Mouse (Mus musculus) brown adipose tissue, adult 24 weeks (tissue): Measurements from ENCODE around the gene Gm10490. TPM values are rescaled to one million over a fixed set of nuclear protein-coding genes. Genes with fewer than 3 reads are reported as not detected.

Source experiments
- H3K27ac ChIP-seq: fragments of 200-500 bp; replicated peaks from 2 replicates; pipeline ENCODE4 v1.5.1; 2012; ENCODE audit warnings: low read depth, mild to moderate bottlenecking, low read length
- H3K4me1 ChIP-seq: fragments of 200-500 bp; 2 replicates; pipeline ENCODE4 v1.6.1; 2012; ENCODE audit warnings: low read length, mixed read lengths; ENCODE audit not compliant: control insufficient read depth, insufficient read depth, insufficient read length
- H3K4me3 ChIP-seq: fragments of 200-500 bp; 2 replicates; pipeline ENCODE4 v1.5.1; 2012; ENCODE audit warnings: low read depth, mild to moderate bottlenecking, low read length, moderate library complexity; ENCODE audit not compliant: insufficient read depth
- polyA plus RNA-seq: library from polyadenylated mRNA; stranded (reverse); fragments of >200 nt; gene quantifications from 2 replicates; pipeline ENCODE4 v1.2.4, GENCODE M21; 2012; ENCODE audit not compliant: missing spikeins, insufficient read depth, insufficient read length

The Gm10490 gene
- polyA plus RNA-seq, 1 experiment, result not detected

GRCm38 (mm10) chrX:7950091-7950490 is 40.7 kb downstream of the Gm10490 start:
- Histone ChIP-seq H3K4me3 (no peak overlapping the region), H3K27ac (no peak overlapping the region), H3K4me1 (peaks cover 4% of the 10 kb centered on the region; the same call in 1 of the 2 replicates)

- Histone ChIP-seq H3K4me1 (no peaks in the 10 kb centered on the region), H3K27ac (no peak overlapping the region), H3K4me3 (no peak overlapping the region)
Measured at GRCm38 (mm10) chrX:7958868-7959267, 49.5 kb downstream of the Gm10490 start.

Other genes starting within 250 kb of the Gm10490 start
- gene Plp2, start 238.2 kb upstream of the Gm10490 start, polyA plus RNA-seq, result 27.0 and 31.6 TPM in 2 replicates
- 2.9 and 3.4 TPM in 2 replicates for gene Magix, start 228.3 kb upstream of the Gm10490 start, polyA plus RNA-seq
- 17.4 and 24.4 TPM in 2 replicates for gene Gpkow, start 212.4 kb upstream of the Gm10490 start, polyA plus RNA-seq
- 41.8 and 42.4 TPM in 2 replicates for gene Wdr45, start 195.2 kb upstream of the Gm10490 start, polyA plus RNA-seq
- gene Gm45208, start 187.3 kb upstream of the Gm10490 start, polyA plus RNA-seq, result 4.0 TPM in 1 of 2 replicates, not detected in the other
- 10.2 and 10.8 TPM in 2 replicates for gene Praf2, start 181.1 kb upstream of the Gm10490 start, polyA plus RNA-seq
- not detected in 2 replicates for gene Ccdc120, start 158.6 kb upstream of the Gm10490 start, polyA plus RNA-seq
- gene Tfe3, start 147.0 kb upstream of the Gm10490 start, polyA plus RNA-seq, result 22.3 and 27.5 TPM in 2 replicates
- 18.6 and 19.2 TPM in 2 replicates for gene Gripap1, start 119.8 kb upstream of the Gm10490 start, polyA plus RNA-seq
- gene Kcnd1, start 87.3 kb upstream of the Gm10490 start, polyA plus RNA-seq, result 0.21 TPM in 1 of 2 replicates, not detected in the other
- gene Otud5, start 68.2 kb upstream of the Gm10490 start, polyA plus RNA-seq, result 14.1 and 23.4 TPM in 2 replicates
- gene Pim2, start 31.3 kb upstream of the Gm10490 start, polyA plus RNA-seq, result 1.7 and 2.0 TPM in 2 replicates
- gene Slc35a2, start 25.5 kb upstream of the Gm10490 start, polyA plus RNA-seq, result 9.2 and 15.3 TPM in 2 replicates
- gene Pqbp1, start 10.3 kb upstream of the Gm10490 start, polyA plus RNA-seq, result 25.0 and 29.5 TPM in 2 replicates
- gene Timm17b, start 10.2 kb upstream of the Gm10490 start, polyA plus RNA-seq, result 47.7 and 50.3 TPM in 2 replicates
- gene Gm10491, start 1.7 kb upstream of the Gm10490 start, polyA plus RNA-seq, result not detected in 2 replicates
- gene Pcsk1n, start 10.3 kb downstream of the Gm10490 start, polyA plus RNA-seq, result not detected in 2 replicates
- gene Eras, start 19.1 kb downstream of the Gm10490 start, polyA plus RNA-seq, result not detected in 2 replicates
- 7.6 and 11.6 TPM in 2 replicates for gene Hdac6, start 38.3 kb downstream of the Gm10490 start, polyA plus RNA-seq
- not detected in 2 replicates for gene Gata1, start 68.5 kb downstream of the Gm10490 start, polyA plus RNA-seq
- not detected in 2 replicates for gene Glod5, start 109.0 kb downstream of the Gm10490 start, polyA plus RNA-seq
- gene Suv39h1, start 165.2 kb downstream of the Gm10490 start, polyA plus RNA-seq, result 1.6 and 2.6 TPM in 2 replicates
- 1.1 and 1.5 TPM in 2 replicates for gene Was, start 181.0 kb downstream of the Gm10490 start, polyA plus RNA-seq
- gene Wdr13, start 223.3 kb downstream of the Gm10490 start, polyA plus RNA-seq, result 19.6 and 24.5 TPM in 2 replicates
- gene Rbm3, start 236.3 kb downstream of the Gm10490 start, polyA plus RNA-seq, result 188 and 247 TPM in 2 replicates